Mouse (Mus musculus) kidney, adult 9 months (tissue): ENCODE results near the gene Fem1a.
"Not testable (repeated sequence)": the region's sequence is repeated elsewhere in the genome, so short reads cannot be mapped to it uniquely, and the experiment has no call there.

ENCODE experiments used
- DNase-seq: peaks from one replicate; pipeline ENCODE4 v3.0.0; 2022

Fem1a gene

GRCm38 (mm10) chr17:56257181-56257894 lies 728 bp downstream of the Fem1a start:
- peak; percentile 64 for DNase-seq

DNA sequence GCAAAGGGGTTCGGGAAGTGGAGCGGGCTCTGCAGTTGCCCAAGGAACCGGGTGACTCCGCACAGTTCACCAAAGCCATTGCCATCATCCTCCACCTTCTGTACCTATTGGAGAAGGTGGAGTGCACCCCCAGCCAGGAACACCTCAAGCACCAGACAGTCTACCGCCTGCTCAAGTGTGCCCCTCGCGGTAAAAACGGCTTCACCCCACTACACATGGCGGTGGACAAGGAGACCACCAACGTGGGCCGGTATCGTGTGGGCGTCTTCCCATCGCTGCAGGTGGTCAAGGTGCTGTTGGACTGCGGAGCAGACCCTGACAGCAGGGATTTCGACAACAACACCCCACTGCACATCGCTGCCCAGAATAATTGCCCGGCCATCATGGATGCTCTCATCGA lies 1.7 kb downstream of the Fem1a start:
- DNase-seq, result peak; percentile 6

GRCm38 (mm10) chr17:56258812-56259211 lies 2.2 kb downstream of the Fem1a start:
- DNase-seq, result not testable (repeated sequence)

DNA sequence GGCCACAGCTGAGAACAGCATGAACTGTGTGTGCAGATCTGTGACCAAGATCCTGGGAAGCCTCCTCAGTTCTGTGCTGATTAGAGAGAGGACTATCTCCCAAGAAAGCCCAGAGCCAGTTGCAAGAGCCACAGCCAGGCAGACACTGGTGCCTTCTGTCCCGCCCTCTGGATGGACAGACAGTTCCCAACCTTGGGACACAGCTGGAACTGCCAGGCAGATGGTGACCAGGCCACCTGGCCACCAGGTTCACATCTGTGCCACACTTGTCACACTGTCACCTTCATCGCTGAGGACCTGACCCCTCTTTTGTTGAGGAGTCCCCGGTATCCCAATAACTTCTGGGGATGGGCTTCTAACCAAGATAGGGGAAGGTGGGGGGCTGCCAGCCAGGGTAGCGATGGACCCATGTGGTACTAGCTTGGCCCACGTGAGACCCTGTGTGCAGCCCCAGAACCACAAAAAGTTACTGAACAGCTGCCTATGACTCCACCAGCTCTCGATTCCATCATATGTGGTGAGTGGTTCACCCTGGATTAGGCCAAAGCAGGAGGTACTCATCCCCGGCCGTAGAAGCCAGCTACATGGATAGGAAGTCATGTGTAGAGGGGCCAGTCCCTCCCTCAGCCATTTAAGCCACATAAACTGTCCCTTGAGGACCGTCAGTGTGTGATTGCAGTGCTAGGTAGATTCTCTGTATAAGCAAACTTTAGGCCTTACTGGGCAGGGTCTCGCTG lies 2.9 kb downstream of the Fem1a start:
- peak; percentile 15 for DNase-seq

- DNase-seq, result peak; percentile 71
These were observed 4.6 kb downstream of the Fem1a start for GRCm38 (mm10) chr17:56261166-56261565.

DNA sequence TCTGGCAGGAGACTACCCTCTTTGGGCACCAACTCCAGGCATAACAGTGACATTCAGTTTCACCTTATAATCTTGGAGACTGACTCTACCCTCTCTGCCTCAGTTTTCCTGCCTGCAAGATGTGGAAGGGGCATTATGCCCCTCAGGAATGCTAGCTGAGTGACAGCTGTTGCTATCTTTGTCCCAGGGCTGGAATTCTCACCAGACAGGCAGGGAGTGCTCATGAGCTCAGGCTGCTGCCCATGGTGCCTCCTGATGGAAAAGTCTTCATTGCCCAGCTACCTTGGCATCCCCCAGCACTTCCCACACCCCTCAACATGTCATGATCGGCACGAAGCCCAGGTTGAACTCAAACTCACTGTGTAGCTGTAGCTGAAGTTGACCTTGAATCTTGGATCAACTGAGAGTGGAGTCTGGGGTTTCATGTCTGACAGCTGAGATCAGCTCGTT lies 6.1 kb downstream of the Fem1a start:
- DNase-seq, result peak; percentile 6

GRCm38 (mm10) chr17:56264020-56264419 lies 7.4 kb downstream of the Fem1a start:
- DNase-seq, result peak; percentile 83

DNA sequence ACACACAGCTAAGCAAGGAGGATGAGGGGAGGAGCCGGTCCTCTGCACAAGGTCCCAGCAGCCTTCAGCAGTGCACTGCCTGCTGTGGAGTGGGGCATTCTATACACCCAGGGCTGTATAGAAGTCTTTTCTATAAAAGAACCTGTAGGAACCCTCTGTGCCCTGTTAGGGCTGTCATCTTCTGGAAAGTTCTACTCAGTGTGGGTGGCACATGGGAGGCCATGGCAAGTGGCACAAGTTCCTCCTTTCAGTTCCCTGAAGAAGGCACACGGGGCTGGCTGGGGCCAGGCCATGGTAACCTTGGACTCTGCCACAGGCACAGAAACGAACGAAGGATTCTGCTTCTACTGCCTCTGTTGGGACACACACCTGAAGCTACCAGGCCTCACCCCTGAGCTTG lies 8.4 kb downstream of the Fem1a start:
- DNase-seq, result peak; percentile 13

DNA sequence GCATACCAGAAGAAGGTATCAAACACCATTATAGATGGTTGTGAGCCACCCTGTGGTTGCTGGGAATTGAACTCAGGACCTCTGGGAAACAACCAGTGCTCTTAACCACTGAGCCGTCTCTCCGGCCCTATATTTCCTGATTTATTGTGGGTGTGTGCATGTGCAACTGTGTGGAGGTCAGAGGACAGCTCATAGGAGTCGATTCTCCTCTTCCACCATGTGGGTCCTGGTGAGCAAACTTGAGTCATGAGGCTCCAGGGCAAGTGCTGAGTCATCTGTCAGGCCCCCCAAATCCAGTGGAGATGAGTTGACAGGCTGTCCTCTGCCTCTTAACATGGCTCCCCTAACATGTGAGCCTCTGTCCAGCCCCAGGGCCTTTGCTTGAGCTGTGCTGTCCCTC lies 9.3 kb downstream of the Fem1a start:
- no peak for DNase-seq

GRCm38 (mm10) chr17:56266271-56266670 lies 9.7 kb downstream of the Fem1a start:
- DNase-seq, result peak; percentile 20

DNA sequence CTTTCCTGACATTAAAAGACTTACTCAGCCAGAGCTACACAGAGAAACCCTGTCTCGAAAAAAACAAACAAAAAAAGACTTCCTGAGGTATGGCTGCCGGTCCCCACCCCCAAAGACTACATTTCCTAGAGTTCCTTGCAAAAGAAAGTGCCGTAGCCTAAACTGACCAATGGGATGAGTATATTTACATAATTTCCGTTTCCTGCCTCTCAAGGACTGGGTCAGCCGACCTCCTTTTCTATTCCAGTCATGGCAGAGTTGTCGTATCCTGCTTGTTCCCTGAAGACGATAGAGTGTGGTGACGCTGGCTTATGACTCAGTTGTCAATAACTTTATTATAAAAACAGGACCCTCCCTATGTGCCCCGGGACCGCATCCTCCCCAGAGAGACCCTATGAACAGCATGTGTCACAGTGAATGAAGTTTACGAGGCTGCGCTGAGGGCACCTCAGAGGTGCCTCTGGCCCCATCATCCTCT lies 12.6 kb downstream of the Fem1a start:
- DNase-seq, result peak; percentile 84

DNA sequence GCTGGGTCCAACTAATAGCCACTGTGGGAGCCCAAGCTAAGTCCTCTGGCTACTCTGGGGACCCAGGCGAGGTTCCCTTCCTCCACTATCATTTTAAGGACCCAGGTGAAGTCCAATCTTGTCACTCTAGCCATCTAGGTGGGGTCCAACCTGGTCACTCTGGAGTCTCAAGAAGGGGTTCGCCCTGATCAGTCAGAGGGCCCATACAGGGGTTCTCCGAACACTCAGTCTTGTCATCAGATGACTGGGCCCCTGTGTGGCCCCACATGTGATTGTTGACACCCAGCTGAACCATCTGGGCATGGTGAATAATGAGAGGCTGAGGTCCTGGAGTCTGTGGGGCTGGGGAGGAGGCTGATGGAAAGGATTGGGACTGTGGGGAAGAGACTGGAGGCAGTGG lies 13.1 kb downstream of the Fem1a start:
- no peak for DNase-seq

- no peak for DNase-seq
These were observed 15.1 kb downstream of the Fem1a start for GRCm38 (mm10) chr17:56271609-56272253.

GRCm38 (mm10) chr17:56272644-56273043 lies 16.0 kb downstream of the Fem1a start:
- peak; percentile 70 for DNase-seq

GRCm38 (mm10) chr17:56273482-56273881 lies 16.9 kb downstream of the Fem1a start:
- no peak for DNase-seq

DNA sequence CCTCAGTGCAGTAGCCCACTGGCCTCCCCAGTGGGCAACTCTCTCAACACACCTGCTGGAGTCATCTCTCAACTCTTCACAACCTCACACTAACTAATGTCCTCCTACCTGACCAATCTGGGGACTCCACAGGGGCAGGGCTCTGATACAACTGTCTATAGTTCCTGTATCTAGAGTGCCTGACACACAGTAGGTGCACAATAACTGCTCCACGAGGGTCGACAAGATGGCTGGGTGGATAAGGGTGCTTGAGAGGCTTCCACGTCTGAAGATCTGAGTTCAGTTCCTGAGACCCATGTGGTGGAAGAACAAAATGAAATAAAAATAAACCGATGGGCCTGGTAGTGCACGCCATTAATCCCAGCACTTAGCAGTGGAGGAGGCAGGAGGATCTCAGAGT lies 17.4 kb downstream of the Fem1a start:
- DNase-seq, result no peak

DNA sequence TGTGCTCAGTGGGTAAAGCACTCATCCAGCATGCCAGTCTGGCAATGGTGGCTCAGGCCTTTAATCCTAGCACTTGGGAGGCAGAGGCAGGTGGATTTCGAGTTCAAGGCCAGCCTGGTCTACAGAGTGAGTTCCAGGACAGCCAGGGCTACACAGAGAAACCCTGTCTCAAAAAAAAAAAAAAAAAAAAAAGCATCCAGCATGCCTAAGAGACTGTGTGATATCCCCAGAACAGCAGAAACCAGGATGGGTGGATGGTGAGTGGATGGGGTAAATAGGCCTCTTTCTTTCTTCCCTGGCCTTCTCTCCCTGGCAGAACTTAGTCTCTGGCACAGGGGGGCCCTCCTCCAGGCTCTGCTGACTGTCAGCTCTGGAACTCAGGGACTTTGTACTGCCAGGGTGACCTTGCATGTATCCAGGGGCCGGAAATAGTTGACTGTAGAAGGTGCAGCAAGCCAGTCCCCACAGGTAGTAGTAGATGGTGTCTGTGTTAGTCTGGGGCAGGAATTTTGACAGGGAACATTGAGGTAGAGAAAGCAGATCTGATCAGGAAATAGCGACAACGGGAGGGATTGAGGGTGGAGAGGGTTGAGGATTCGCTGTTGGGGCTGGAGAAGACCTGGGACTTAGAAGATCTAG lies 19.4 kb downstream of the Fem1a start:
- DNase-seq, result peak; percentile 89

GRCm38 (mm10) chr17:56276643-56277566 lies 20.3 kb downstream of the Fem1a start, which contains the start of gene Ticam1:
Ticam1 (minus strand) TSS chr17:56276786.
- DNase-seq, result peak; percentile 97

DNA sequence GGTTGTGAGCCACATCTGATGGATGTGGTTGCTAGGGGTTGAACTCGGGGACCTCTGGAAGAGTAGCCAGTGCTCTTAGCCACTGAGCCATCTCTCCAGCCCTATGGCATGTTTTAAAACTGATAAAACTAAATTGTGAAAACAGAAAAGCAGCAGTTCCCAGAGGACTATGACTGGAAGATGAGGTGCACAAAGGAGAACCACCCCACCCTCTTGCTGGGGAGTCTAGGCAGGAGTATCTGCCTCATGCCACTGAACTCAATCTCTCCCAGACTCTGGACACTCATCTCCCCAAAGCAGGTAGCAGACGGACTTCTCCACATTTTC lies 20.9 kb downstream of the Fem1a start:
- DNase-seq, result no peak

DNA sequence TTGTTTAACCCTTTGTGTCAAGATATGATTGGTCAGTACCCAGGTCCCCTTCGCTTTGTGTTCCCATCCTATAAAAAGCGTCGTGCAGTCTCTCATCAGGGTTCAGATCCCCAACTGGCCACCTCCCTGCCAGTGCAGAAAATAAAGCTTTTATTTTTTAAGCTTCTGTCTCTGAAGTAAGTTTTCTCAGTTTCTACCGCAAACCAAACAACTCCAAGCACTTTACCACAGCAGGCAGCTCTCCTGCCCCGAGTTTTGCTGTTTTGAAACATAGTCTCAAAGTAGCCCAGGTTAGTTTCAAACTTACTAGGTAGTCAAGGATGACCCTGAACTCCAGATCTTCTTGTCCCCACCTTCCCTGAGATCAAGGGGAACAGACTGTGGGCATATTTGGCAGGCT lies 21.7 kb downstream of the Fem1a start:
- DNase-seq, result no peak

DNA sequence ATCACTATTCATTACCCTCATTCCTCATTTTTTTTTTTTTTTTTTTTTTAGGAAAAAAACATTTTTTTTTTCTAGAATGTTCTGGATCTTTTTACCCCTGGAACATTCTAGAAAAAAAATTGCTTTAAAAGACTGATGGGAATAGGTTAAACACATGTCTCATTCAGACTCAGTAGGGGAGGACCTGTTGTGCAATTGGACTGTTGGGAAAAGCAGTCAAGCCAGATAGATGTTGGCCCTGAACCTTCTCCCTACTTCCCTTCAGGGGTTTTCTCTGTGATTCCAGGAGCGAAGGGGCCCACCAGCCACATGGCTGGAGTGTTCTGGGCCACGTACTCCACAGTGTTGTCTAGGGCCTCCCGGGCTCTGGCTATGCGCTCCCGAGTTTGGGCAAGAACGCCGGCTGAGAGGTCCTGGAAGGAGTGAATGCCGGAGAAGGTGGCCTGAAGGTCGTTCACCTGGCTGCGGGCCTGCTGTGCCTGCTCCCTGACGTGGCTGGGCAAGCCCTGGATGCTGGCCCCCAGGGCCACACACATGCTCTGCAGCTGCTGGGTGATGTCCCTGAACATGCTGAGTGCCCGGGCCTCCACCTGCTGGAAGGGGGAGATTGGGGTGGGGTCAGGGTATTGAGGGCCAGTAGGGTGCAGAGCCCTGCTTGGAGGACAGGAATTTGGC lies 23.0 kb downstream of the Fem1a start:
- peak; percentile 64 for DNase-seq

DNA sequence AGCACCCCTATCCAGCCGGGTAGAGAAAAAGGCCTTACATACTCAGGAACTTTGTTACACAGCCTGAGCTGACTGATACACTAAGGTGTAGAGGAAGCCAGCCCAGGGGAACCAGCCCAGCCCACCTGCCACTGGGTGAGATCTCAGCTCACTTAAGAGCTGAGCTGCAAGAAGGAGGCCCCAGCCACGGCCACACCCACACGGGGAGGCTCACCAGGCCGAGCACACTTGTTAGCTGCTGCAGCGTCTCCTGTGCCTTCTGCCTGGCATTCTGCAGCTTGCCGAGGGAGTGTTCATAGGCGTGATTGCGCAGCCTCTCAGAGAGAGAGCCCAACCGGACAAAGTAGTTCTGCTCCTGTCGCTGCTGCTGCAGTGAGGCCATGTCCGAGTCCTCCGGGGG lies 24.6 kb downstream of the Fem1a start:
- DNase-seq, result no peak
